Mouse (Mus musculus): ENCODE data around the gene Acly.
"Not testable (repeated sequence)": the region's sequence is repeated elsewhere in the genome, so short reads cannot be mapped to it uniquely, and the experiment has no call there.

Gene Acly

DNA sequence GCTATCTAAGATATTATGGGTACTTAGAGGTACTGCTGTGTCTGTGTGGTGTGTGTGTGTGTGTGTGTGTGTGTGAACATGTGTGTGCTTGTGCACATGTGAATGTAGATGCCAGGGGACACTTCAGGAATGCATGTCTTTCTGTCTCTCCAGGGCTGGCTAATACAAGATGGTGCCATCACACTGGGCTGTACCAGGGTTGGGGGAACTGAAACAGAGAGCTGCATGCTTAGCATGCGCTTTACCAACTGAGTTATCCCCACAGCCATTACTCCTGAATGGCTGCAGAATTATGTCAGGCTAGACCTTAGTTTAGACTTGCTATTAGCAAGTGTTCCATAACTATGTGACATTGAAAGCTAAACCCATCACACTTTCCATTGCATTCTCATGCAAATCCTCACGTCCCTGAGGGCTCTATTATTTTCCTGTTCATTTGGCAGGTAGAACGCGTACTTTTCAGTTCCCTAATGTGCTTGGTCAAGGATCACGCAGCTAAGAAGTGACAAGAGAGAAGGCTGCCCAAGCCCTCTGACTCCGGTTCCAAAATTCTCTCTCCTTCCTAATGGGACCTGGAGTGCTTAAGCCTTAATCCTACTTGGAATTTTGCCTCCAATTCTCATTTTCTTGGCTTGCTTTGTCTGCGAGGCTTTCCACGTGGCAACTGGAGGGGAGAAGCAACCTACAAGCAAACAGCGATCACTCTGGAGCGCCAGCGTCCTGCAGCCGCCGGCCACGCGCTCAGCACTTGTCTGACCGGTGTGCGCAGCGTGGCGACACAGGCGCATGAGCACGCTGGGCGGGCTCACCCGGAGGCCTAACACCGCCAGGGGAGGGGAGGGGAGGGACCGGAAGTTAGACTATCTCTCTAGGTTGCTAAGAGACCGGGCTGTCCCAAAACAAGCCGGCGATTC is 17.3 kb upstream of the Acly start, which contains the start of gene Ttc25:
Gene Ttc25 (plus strand): TSS at position 776 of the 914 bp plus-strand sequence.
- peak; percentile 90 to 94 for DNase-seq

- DNase-seq: no peak
These were observed 13.8 kb upstream of the Acly start for GRCm38 (mm10) chr11:100541577-100541976.

DNA sequence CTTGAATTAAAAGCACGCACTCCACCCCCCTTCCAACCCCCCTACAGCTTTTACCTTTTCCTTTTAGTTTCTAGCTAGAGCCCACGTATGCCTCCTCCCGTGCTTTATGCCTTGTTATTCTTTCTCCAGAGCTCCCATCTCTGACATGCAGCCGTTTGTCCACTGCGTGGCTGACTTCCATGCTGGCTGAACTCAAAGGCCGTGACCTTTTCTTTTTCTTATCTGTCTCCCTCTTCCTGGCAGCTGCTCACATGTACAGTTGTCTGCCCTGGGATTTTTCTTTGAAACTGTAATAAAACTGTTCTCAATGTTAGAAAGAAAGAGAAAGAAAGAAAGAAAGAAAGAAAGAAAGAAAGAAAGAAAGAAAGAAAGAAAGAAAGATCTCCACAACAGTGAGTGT is 13.2 kb upstream of the Acly start:
- DNase-seq: no peak

DNA sequence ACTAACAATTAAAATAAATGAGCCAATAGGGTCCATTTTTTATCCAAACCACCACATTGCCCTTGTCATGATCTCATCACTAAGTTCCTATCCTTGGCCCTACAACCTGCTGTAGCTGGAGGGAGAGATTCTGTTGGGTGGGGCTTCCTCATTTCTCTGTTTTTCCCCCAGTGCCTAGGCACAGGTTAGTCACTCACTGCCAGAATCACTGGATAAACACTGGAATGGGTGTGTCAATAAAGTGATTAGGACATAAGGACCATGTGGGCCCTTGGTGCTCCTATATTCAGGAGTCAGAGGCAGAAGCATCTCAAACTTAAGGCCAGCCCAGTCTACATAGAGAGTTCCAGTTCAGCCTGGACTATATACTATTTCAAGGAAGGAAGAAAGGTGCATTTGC is 8.7 kb upstream of the Acly start:
- no peak for DNase-seq

- no peak for DNase-seq
These were observed 8.2 kb upstream of the Acly start for GRCm38 (mm10) chr11:100535996-100536395.

GRCm38 (mm10) chr11:100534821-100535220 is 7.0 kb upstream of the Acly start:
- not testable (repeated sequence) for DNase-seq

- not testable (repeated sequence) for DNase-seq
These were observed 6.6 kb upstream of the Acly start for GRCm38 (mm10) chr11:100534411-100534810.

- DNase-seq: no peak
These were observed 6.1 kb upstream of the Acly start for GRCm38 (mm10) chr11:100533871-100534270.

DNA sequence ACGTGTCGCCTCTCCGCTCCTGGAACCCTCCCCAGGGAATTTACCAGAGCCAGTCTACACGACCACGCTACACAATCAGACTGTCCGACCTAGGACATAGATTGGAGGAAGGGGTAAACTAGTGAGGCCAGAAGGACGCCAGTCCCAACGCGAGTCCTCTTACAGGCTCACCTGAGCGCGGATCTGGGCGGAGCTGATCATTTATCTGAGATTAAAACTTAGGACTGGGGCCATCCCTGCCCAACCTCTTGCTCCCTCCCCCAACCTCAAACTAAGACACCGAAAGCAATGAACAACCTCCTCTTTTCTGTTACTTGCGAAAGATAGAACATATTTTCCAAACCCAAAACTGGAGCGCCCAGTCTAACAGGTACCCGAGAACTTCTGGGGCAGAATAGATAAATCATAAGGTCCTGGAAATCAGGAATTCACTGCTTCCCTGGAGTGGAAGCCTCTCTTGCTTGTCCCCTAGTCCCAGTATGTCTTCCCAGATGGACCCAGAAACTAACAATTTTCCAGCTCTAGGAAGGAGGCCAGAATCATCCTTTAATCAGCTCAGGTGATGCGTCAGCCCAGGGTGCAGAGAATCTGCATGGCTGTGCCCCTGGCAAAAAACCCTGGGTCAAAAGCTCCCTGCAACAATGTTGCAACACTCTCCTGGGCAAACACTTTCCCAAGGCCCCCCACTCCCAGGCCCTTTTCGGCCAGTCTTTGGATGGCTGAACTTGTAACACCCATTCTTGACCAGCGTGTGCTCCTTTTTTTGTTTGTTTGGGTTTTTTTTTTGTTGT is 770 bp upstream of the Acly start:
- DNase-seq: no peak

DNA sequence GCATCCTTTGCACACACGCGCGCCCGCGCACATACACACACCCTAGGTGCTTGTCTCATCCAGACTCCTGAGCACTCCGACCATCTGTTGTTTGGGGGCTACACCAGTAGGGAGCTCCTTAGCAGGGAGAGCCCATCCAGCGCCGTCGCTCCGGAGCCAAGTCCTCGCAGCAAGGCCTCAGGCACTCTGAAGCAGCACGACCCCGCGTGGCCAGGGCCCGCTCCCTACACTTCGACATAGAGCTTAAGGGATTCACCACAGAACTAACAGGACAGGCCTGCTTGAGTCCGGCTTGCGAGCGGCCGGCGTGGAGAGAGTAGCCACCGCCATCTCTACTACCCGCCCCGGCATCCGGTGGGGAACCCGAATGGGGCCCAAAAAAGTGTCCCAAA is 738 bp downstream of the Acly start:
- DNase-seq: peak; percentile 77 to 82

- DNase-seq: no peak
These were observed 1.6 kb downstream of the Acly start for GRCm38 (mm10) chr11:100526052-100526816.

DNA sequence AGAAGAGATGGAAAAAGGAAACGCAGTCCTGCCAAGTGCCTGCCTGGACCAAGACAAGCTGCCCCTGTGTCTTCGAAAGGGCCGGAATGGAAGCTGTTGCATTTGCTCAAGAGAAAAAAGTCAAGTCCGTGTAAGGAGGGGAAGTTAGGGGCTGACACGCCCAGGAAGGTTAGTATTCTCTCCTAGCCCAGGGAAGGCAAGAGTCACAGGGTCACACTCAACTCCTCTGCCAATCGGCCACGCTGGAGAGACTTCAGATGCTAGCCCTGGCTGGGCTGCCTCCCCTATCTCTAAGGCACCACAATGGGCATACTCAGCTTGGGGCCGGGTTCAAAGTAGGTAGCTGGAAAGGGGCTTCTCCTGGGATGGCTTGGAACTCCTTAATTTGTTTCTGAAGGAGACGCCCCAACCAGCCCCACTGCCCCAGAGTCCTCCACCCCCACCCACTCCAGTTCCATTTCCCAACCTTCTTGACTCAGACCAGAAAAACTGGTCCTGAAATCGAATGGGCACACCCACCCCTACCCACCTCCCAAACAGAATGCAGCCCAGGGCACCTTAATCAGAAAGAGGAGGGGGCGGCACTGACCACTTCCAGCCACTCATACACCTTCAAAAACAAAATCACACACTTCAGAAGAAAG is 2.7 kb downstream of the Acly start:
- peak; percentile 45 to 51 for DNase-seq

GRCm38 (mm10) chr11:100524358-100524757 is 3.4 kb downstream of the Acly start:
- no peak for DNase-seq

GRCm38 (mm10) chr11:100520838-100521237 is 7.0 kb downstream of the Acly start:
- DNase-seq: no peak

- no peak for DNase-seq
These were observed 8.6 kb downstream of the Acly start for GRCm38 (mm10) chr11:100519188-100519587.

DNA sequence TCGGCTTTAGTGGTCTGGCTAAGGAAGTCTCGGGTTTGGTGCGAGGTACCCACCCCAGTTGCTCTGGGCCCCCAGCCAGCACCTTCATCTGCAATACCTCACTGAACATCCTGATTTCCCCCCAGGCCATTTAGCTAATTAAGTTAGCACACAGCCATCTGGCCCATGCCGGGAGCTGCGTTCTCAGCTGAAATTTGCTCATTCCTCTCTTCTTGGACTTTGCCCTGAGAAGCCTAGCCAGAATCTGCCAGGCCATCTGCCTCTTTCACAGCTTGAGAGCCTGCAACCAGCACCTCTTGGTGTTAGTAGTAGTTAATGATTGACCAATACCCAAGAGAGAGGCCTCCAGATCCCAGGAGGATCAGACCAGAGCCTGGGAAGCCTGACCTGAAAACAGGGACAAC is 9.6 kb downstream of the Acly start:
- peak in 1 of 2 experiments; percentile 11 for DNase-seq

DNA sequence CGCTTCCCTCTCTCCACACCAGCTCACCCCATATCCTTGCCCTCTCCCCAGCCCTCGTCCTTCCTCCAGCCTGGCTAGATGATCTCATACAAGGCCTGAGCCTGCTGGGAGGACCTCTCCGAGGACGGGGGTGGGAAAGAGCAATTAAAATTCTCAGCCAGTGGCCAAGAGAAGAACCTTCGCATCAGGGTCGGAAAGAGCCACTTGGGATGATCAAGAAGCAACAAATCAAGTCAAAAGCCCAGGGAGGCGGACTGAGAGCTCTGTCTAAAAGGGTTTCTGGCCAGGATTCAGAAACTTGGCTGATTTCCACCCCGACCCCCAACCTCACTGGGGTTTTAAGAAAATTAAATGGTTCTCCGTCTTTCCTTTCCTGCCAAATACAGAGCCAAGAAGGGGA is 11.5 kb downstream of the Acly start:
- no peak for DNase-seq

DNA sequence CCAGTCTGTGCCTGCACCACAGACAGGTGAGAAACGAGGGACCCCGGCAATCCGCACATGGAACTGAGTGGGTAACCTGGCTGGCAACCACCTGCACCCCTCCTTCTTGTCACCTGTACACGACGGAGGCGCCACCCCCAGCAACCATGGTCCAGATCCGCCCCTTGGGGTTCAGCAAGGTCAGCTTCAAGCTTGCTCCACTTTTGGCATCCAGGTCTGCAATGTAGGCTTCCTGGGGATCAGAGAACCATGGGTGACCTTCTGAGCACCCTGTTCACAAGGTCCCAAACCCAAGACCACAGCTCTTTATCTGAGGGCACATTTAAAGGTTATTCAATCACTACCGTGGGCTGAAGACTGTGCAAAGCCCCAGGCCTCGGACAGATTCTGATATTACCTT is 12.0 kb downstream of the Acly start:
- DNase-seq: no peak

DNA sequence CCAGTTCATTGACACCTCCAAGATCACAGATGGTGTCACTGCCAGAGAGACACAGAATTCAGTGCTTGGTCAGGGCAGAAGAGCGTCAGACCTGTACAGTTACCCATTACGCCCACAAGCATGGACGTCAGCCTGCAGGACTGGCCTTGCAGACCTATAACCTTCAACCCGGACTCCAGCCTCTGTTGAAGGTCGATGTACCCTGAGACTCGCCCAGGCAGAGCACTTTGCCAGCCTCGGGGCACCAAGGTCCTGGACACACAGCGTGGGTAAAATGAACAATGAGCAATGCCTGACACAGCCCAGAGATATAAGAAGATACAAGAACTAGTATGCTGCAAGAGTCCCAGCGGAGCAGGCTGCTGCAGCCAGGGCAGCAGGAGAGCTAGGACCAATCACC is 12.7 kb downstream of the Acly start:
- no peak for DNase-seq

GRCm38 (mm10) chr11:100513716-100514115 is 14.1 kb downstream of the Acly start:
- DNase-seq: no peak

DNA sequence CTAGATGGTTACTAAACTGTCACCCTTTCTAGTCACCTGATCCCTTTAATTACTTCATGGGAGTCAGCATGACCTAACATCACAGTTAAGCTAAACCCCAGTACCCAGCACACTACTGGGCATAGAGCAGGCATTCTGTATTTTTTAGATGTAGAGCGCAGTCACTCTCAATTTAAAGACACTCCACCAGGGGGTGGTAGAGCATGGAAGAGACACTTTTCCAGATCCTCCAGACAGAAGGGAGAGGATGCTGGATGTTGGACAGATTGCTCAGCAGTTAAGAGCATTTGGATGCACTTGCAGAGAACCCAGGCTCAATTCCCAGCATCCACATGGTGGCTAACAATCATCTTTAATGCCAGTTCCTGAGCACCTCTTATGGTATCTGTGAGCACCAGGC is 15.4 kb downstream of the Acly start:
- peak in 1 of 2 experiments; percentile 37 for DNase-seq

DNA sequence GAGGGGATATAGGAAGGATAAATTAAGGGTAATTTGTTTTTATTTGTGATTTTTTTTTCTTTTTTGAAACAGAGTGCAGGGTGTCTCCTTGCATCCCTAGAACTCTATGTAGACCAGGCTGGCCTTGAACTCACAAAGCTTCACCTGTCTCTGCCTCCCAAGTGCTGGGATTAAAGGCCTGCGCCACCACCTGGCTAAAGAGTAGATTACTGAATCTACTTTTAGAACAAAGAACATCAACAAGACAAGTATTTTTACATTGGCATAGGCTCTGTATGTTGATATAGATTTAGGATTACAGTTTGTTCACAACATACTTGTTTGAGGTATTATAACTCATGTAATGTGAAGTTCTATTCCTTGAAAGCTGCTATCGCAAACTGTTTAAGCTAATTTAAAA is 17.2 kb downstream of the Acly start:
- no peak for DNase-seq

GRCm38 (mm10) chr11:100505997-100506396 is 21.8 kb downstream of the Acly start:
- no peak for DNase-seq
